ENCODE assay signal across 24 mouse cellular contexts in genomic region chr1:37187050-37187449, GRCm38 (mm10). TPM values are rescaled to one million over a fixed set of nuclear protein-coding genes. Genes with fewer than 3 reads are reported as not detected.
"Had no signal": no experiment of that assay in that cellular context is flagged by ENCODE, and none has a peak within 500 bp of the region (broad histone marks: within the 10 kb centered on the region; RNA-seq: fewer than 3 reads in every experiment).

No protein-coding gene starts in this region.

- H3K9ac ChIP-seq: kidney, embryonic 15.5 days; limb, embryonic 13.5 days; liver, embryonic 12.5 days; liver, embryonic 15.5 days; midbrain, embryonic 12.5 days; midbrain, embryonic 15.5 days; neural tube, embryonic 12.5 days; neural tube, embryonic 15.5 days had no signal

- H3K4me2 ChIP-seq: kidney, embryonic 15.5 days; limb, embryonic 13.5 days; liver, embryonic 12.5 days; liver, embryonic 15.5 days; midbrain, embryonic 12.5 days; midbrain, embryonic 15.5 days; neural tube, embryonic 12.5 days; neural tube, embryonic 15.5 days had no signal

- DNase-seq: kidney, adult 2 months; kidney, postnatal 10 days; kidney, postnatal 4 days; left cerebral cortex, postnatal 4 days; liver; lung, adult 18-20 months; lung, postnatal 14 days; right cerebral cortex, adult 18-20 months; right cerebral cortex, postnatal 14 days; right cerebral cortex, postnatal 4 days; thymus, adult 2 months; thymus, postnatal 25 days had no signal

- H3K27ac ChIP-seq: kidney, embryonic 15.5 days; limb, embryonic 13.5 days; liver, embryonic 12.5 days; liver, embryonic 15.5 days; macrophage; midbrain, embryonic 12.5 days; midbrain, embryonic 15.5 days; neural tube, embryonic 12.5 days; neural tube, embryonic 15.5 days; stomach, postnatal 0 days had no signal

- H3K4me3 ChIP-seq: kidney, embryonic 15.5 days; limb, embryonic 13.5 days; liver, embryonic 12.5 days; liver, embryonic 15.5 days; midbrain, embryonic 12.5 days; midbrain, embryonic 15.5 days; neural tube, embryonic 12.5 days; neural tube, embryonic 15.5 days had no signal

- H3K4me1 ChIP-seq: liver, embryonic 12.5 days; liver, embryonic 15.5 days; neural tube, embryonic 12.5 days; neural tube, embryonic 15.5 days had no signal

- ATAC-seq: liver, embryonic 12.5 days; midbrain, embryonic 15.5 days had no signal

- H3K9me3 ChIP-seq: kidney, embryonic 15.5 days; limb, embryonic 13.5 days; liver, embryonic 12.5 days; liver, embryonic 15.5 days; midbrain, embryonic 12.5 days; midbrain, embryonic 15.5 days; neural tube, embryonic 12.5 days; neural tube, embryonic 15.5 days had no signal

- H3K36me3 ChIP-seq: kidney, embryonic 15.5 days; limb, embryonic 13.5 days; liver, embryonic 12.5 days; liver, embryonic 15.5 days; midbrain, embryonic 12.5 days; midbrain, embryonic 15.5 days; neural tube, embryonic 12.5 days; neural tube, embryonic 15.5 days had no signal

- H3K27me3 ChIP-seq: kidney, embryonic 15.5 days; limb, embryonic 13.5 days; liver, embryonic 15.5 days; midbrain, embryonic 12.5 days; midbrain, embryonic 15.5 days; neural tube, embryonic 12.5 days; neural tube, embryonic 15.5 days had no signal

RNA-seq across cellular contexts. Expression of gene Cnga3, which starts 27.2 kb away (rescaled TPM):
- total RNA-seq: megakaryocyte, adult 5-6 weeks had no signal
- polyA plus RNA-seq: kidney, adult 2 months; limb, embryonic 13.5 days; liver, embryonic 12.5 days; liver, embryonic 15.5 days; lung, embryonic 16.5 days; macrophage; neural tube, embryonic 12.5 days had no signal
